Mouse (Mus musculus) MEL (cell line): Measurements from ENCODE around the gene Acot11. TPM values are rescaled to one million over a fixed set of nuclear protein-coding genes. Genes with fewer than 3 reads are reported as not detected.

Experiments
- DNase-seq: peaks from one replicate; pipeline ENCODE4 v3.0.0; 2011; ENCODE audit warnings: low read depth, low spot score
- H3K27ac ChIP-seq: 2 replicates; pipeline ENCODE4 v1.5.1; 2012; ENCODE audit warnings: low read depth, mild to moderate bottlenecking, control low read depth, low read length, moderate library complexity; ENCODE audit not compliant: control insufficient read depth
- H3K27me3 ChIP-seq, 2 experiments: fragments of 150-350 bp in 1 of 2; sonication (generic) in 1 of 2; 2 replicates each; pipeline ENCODE4 v1.6.1; 2012; ENCODE audit warnings: low read length in 2 of 2, mild to moderate bottlenecking in 2 of 2, improper control_type of control experiment in 1 of 2, moderate library complexity in 1 of 2; ENCODE audit not compliant: insufficient read depth in 2 of 2, control insufficient read depth in 1 of 2
- H3K36me3 ChIP-seq, 2 experiments: 2 replicates each; pipeline ENCODE4 v1.6.1; 2012 to 2014; ENCODE audit warnings: low read length in 2 of 2, improper control_type of control experiment in 1 of 2, inconsistent platforms in 1 of 2, mild to moderate bottlenecking in 1 of 2; ENCODE audit not compliant: insufficient read depth in 2 of 2, control insufficient read depth in 1 of 2
- H3K4me1 ChIP-seq, 2 experiments: fragments of 150-350 bp in 1 of 2; sonication (generic) in 1 of 2; 2 replicates each; pipeline ENCODE4 v1.6.1; 2012; ENCODE audit warnings: low read length in 2 of 2, improper control_type of control experiment in 1 of 2, mild to moderate bottlenecking in 1 of 2; ENCODE audit not compliant: insufficient read depth in 2 of 2, control insufficient read depth in 1 of 2
- H3K4me3 ChIP-seq, 2 experiments: fragments of 150-350 bp in 1 of 2; sonication (generic) in 1 of 2; 2 replicates each; pipeline ENCODE4 v1.5.1; 2012; ENCODE audit warnings: low read depth in 2 of 2, low read length in 2 of 2, mild to moderate bottlenecking in 2 of 2, moderate library complexity in 2 of 2, control low read depth in 1 of 2, improper control_type of control experiment in 1 of 2; ENCODE audit not compliant: control insufficient read depth in 1 of 2, insufficient read depth in 1 of 2
- H3K79me2 ChIP-seq: 2 replicates; pipeline ENCODE4 v1.6.1; 2012; ENCODE audit warnings: mild to moderate bottlenecking, low read length, moderate library complexity; ENCODE audit not compliant: control insufficient read depth, poor library complexity, insufficient read depth
- H3K9ac ChIP-seq: 2 replicates; pipeline ENCODE4 v1.6.1; 2012; ENCODE audit warnings: low read depth, mild to moderate bottlenecking, control low read depth, low read length, moderate library complexity; ENCODE audit not compliant: control insufficient read depth, poor library complexity, severe bottlenecking
- H3K9me3 ChIP-seq: fragments of 150-350 bp; sonication (generic); replicated peaks from 2 replicates; pipeline ENCODE4 v1.6.1; 2012; ENCODE audit warnings: mild to moderate bottlenecking, low read length, improper control_type of control experiment, moderate library complexity; ENCODE audit not compliant: insufficient read depth
- E2F4 ChIP-seq: IDR thresholded peaks from 2 replicates; pipeline ENCODE4 v1.6.1; 2011; ENCODE audit warnings: low read depth, low read length, improper control_type of control experiment, borderline replicate concordance
- ELF1 ChIP-seq: IDR thresholded peaks from 2 replicates; pipeline ENCODE4 v1.6.1; 2014; ENCODE audit warnings: low read depth, mild to moderate bottlenecking, inconsistent platforms, low read length, improper control_type of control experiment, moderate library complexity
- ETS1 ChIP-seq: IDR thresholded peaks from 2 replicates; pipeline ENCODE4 v1.6.1; 2012; ENCODE audit warnings: low read depth, mild to moderate bottlenecking, inconsistent platforms, low read length, improper control_type of control experiment, moderate library complexity
- GABPA ChIP-seq: IDR thresholded peaks from 2 replicates; pipeline ENCODE4 v1.6.1; 2012; ENCODE audit warnings: low read depth, mild to moderate bottlenecking, inconsistent platforms, low read length, improper control_type of control experiment, moderate library complexity
- GATA1 ChIP-seq: IDR thresholded peaks from 2 replicates; pipeline ENCODE4 v1.6.1; 2011; ENCODE audit warnings: low read depth, low read length, improper control_type of control experiment
- HCFC1 ChIP-seq: IDR thresholded peaks from 2 replicates; pipeline ENCODE4 v1.6.1; 2012; ENCODE audit warnings: low read depth, mild to moderate bottlenecking, inconsistent platforms, low read length, improper control_type of control experiment, moderate library complexity
- JUND ChIP-seq: IDR thresholded peaks from 2 replicates; pipeline ENCODE4 v1.6.1; 2011; ENCODE audit warnings: low read depth, mild to moderate bottlenecking, improper control_type of control experiment, low read length
- MAFK ChIP-seq: IDR thresholded peaks from 2 replicates; pipeline ENCODE4 v1.6.1; 2011; ENCODE audit warnings: low read depth, mild to moderate bottlenecking, low read length, improper control_type of control experiment, borderline replicate concordance
- MAX ChIP-seq: IDR thresholded peaks from 2 replicates; pipeline ENCODE4 v1.6.1; 2011; ENCODE audit warnings: low read length, improper control_type of control experiment
- MAZ ChIP-seq: IDR thresholded peaks from 2 replicates; pipeline ENCODE4 v1.6.1; 2012; ENCODE audit warnings: low read depth, mild to moderate bottlenecking, inconsistent platforms, low read length, improper control_type of control experiment
- MYB ChIP-seq: IDR thresholded peaks from 2 replicates; pipeline ENCODE4 v1.6.1; 2011; ENCODE audit warnings: mild to moderate bottlenecking, low read depth, low read length, improper control_type of control experiment
- POLR2AphosphoS2 ChIP-seq: IDR thresholded peaks from 2 replicates; pipeline ENCODE4 v1.6.1; 2011; ENCODE audit warnings: low read length, improper control_type of control experiment
- RAD21 ChIP-seq: IDR thresholded peaks from 2 replicates; pipeline ENCODE4 v1.6.1; 2011; ENCODE audit warnings: mild to moderate bottlenecking, low read depth, low read length, improper control_type of control experiment
- RCOR1 ChIP-seq: IDR thresholded peaks from 2 replicates; pipeline ENCODE4 v1.6.1; 2012; ENCODE audit warnings: low read depth, mild to moderate bottlenecking, inconsistent platforms, low read length, improper control_type of control experiment
- SIN3A ChIP-seq: IDR thresholded peaks from 2 replicates; pipeline ENCODE4 v1.6.1; 2012; ENCODE audit warnings: low read length, improper control_type of control experiment, inconsistent platforms
- TAL1 ChIP-seq: IDR thresholded peaks from 2 replicates; pipeline ENCODE4 v1.6.1; 2012; ENCODE audit warnings: mild to moderate bottlenecking, inconsistent platforms, low read length, moderate library complexity, mixed read lengths
- TCF12 ChIP-seq: IDR thresholded peaks from 2 replicates; pipeline ENCODE4 v1.6.1; 2014; ENCODE audit warnings: low read depth, mild to moderate bottlenecking, inconsistent platforms, low read length, improper control_type of control experiment, moderate library complexity
- USF1 ChIP-seq: IDR thresholded peaks from 2 replicates; pipeline ENCODE4 v1.6.1; 2014; ENCODE audit warnings: low read depth, mild to moderate bottlenecking, inconsistent platforms, low read length, improper control_type of control experiment, moderate library complexity
- ZKSCAN1 ChIP-seq: IDR thresholded peaks from 2 replicates; pipeline ENCODE4 v1.6.1; 2012; ENCODE audit warnings: low read depth, mild to moderate bottlenecking, inconsistent platforms, low read length, improper control_type of control experiment, moderate library complexity
- ZNF384 ChIP-seq: IDR thresholded peaks from 2 replicates; pipeline ENCODE4 v1.6.1; 2012; ENCODE audit warnings: low read depth, mild to moderate bottlenecking, inconsistent platforms, low read length, improper control_type of control experiment
- polyA plus RNA-seq, 2 experiments: library from polyadenylated mRNA; stranded (reverse) in 1 of 2; unstranded in 1 of 2; fragments of >175 nt in 1 of 2; fragments of >200 nt in 1 of 2; gene quantifications; 2 replicates each; pipeline versions ENCODE4 v1.2.1 to v1.2.4; 2012; ENCODE audit warnings: low replicate concordance in 2 of 2, low read depth in 1 of 2; ENCODE audit not compliant: insufficient read length in 2 of 2, insufficient read depth in 1 of 2, missing spikeins in 1 of 2
- total RNA-seq: library from RNA; depleted of rRNA; stranded (reverse); fragments of 300-350 nt; gene quantifications from 2 replicates; pipeline ENCODE4 v1.2.3, GENCODE M21; 2012

Gene Acot11
- total and polyA plus RNA-seq, 3 experiments, result 1.5 to 2.5 TPM; not detected in 1

GRCm38 (mm10) chr4:106733636-106734035, 71.2 kb downstream of the Acot11 start, which contains the start of gene Fam151a:
Fam151a (plus strand) TSS chr4:106733889.
- Histone ChIP-seq H3K36me3 (no peaks in the 10 kb centered on the region), H3K27ac (no peak within 1 kb of the TSS), H3K27me3 (peaks cover 1 to 12% of the 10 kb centered on the region in 2 experiments; a peak in 3 of 4 replicates), H3K4me3 (no peak within 1 kb of the TSS), H3K9me3 (no peaks in the 10 kb centered on the region), H3K4me1 (no peaks in the 10 kb centered on the region), H3K9ac (no peak within 1 kb of the TSS), H3K79me2 (no peaks in the 10 kb centered on the region)
- TF ChIP-seq E2F4 (no peak), ZNF384 (no peak), JUND (no peak), MYB (no peak), ZKSCAN1 (no peak), HCFC1 (no peak), GATA1 (no peak), SIN3A (no peak), USF1 (no peak), RCOR1 (no peak), MAX (no peak), ETS1 (no peak), GABPA (no peak)
- no peak for DNase-seq

DNA sequence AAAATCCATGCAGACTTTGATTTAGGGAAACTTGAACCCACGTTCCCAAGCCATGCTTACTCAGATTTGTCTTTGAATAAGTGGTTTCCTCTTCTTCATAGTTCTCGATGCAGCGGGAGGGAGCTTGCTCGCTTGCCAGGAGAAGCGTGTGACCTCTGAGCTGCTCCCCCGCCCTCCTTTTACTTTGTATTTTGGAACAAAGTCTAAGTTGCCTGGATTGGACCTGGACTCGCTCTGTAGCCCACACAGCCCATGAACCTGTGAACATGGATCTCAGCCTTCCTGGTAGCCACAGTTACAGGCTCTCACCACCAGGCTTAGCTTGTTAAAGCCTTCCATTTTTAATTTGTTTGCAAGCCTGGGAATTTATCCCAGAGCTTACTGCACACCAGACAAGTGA, 74.0 kb downstream of the Acot11 start, which contains the start of gene Mroh7:
TSS of gene Mroh7 (minus strand) at position 112 of the 400 bp plus-strand sequence.
- Histone ChIP-seq H3K27me3 (peaks cover 1 to 12% of the 10 kb centered on the region in 2 experiments), H3K27ac (no peak within 1 kb of the TSS), H3K79me2 (no peaks in the 10 kb centered on the region), H3K4me3 (no peak within 1 kb of the TSS), H3K9me3 (no peaks in the 10 kb centered on the region), H3K9ac (no peak within 1 kb of the TSS), H3K4me1 (no peaks in the 10 kb centered on the region), H3K36me3 (no peaks in the 10 kb centered on the region)
- TF ChIP-seq ETS1 (no peak), GATA1 (no peak), ZNF384 (no peak), ELF1 (no peak), MAX (no peak), USF1 (no peak), GABPA (no peak), TCF12 (no peak), POLR2AphosphoS2 (no peak), RCOR1 (no peak), MAZ (no peak), TAL1 (no peak), RAD21 (no peak), MAFK (no peak)
- DNase-seq, result no peak
